Mouse (Mus musculus) embryo, embryonic 11.5 days (tissue): ENCODE data around the gene Duxbl3.
"Not testable (repeated sequence)": the region's sequence is repeated elsewhere in the genome, so short reads cannot be mapped to it uniquely, and the experiment has no call there.

Experiments used
- DNase-seq: peaks from one replicate; pipeline ENCODE4 v3.0.0-alpha.2; 2012; ENCODE audit warnings: low read depth, low spot score

Gene Duxbl3

DNA sequence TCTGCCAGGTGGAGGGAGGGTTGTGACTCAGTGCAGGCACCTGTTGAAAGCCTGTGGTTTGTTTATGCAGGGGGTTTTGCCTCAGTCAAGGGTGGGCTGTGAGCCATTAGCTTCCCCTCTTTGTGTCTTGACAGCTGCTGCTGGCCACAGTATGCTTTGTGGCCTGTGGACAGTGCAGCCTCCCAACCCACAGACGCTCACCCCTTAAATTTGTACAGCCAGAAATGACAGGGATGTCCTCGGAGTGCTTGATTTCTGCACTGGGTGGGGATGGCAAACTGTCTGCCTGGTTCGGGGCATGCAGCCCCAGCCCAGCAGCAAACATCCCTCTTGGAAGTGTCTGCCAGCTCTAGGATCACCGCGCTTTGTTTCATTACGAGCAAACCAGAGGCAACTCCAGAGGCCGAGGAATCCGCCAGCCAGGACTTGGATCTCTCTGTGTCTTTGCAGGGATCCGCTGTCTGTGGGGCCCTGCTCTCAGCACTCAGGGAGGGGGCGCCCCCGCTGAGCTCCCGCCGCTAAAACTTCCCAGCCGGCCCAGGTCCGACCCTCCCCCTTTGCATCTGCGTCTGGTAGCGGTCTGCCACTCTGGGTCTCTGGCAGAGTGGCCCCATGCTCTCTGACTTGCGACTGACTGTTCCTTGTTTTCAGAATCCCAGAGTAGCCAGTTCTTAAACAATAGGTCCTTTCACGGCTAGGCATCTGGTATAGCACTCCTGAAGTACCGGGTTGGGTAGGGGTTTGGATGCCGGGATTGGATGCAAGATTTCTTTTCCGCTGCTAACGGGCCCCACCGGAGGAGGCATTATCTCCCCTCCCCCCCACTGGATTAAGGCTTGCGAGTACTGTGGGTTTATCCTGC is at the start of gene Duxbl3:
Duxbl3 (plus strand) TSS at position 207 of the 862 bp plus-strand sequence.
- DNase-seq = not testable (repeated sequence)

DNA sequence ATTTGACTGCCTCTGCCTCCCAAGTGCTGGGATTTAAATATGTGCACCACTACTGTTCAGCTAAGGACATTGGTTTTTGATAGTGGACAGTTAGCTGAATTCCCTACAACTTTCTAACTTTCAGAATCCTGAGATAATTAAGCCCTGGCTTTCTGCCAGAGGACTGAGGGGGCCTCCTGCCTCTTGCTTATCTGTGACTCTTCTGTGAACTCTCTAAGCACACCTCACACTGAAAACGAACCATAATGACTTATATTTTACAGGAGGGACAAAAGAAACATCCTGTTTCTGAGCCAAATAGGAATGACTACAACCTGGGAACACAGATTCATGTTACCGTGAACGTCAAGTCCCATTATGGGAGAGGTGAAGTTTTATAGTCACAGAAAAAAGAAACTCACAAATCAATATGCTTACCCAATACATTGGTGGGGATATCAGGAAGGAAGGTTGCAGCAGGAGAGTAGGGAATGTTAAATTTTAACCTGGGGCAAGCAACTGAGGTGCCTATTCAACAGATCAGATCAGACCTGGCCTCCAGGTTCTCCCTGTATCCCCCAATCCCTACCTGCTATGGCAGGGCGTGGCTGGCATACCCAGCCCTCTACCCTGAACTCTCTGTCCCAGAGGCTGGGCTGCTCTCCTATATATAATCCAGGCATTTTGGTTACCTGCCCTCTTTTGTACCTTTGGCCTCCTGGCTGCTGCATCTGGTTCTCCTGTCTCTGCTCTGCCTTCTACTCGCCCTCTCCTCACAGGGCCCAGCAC is 41.3 kb upstream of the Duxbl3 start:
- not testable (repeated sequence) for DNase-seq

DNA sequence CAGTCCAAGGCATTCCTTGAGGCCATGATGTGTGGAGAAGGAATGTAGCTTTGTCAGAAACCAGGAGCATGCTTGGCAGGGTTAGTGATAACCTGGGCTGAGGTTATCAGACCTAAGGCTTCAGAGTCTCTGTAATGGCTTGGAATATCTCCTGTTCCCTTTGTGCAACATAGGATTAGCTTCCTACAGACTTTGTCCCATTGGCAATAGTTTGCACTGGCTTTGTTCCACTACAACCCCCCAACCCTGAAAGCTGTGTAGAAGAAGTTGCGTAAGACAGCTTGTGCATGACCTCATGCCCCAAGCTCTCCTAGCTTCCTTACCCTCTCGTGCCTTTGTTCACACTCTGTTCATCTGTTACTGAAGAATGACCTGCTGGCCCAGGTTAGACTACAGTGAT is 20.6 kb upstream of the Duxbl3 start:
- not testable (repeated sequence) for DNase-seq

DNA sequence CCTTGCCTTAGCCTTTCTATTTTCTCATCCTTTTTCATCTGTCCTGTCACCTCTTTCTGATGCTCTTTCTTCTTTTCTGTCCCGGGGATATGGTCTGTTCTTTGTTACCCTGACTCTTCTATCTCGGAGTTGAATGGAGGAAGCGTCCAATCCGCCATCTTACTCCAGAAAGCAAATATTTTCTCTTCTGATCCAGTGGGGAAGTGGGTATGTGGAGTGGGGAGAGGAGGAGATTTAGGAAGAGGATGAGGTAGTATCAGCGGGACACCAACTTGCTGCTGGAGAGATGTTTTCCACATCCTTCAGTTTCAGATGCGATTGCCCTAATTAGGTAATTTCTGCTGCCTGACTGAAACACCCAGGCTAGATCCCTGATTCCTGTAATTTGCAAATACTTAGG is 967 bp downstream of the Duxbl3 start:
- DNase-seq = not testable (repeated sequence)

DNA sequence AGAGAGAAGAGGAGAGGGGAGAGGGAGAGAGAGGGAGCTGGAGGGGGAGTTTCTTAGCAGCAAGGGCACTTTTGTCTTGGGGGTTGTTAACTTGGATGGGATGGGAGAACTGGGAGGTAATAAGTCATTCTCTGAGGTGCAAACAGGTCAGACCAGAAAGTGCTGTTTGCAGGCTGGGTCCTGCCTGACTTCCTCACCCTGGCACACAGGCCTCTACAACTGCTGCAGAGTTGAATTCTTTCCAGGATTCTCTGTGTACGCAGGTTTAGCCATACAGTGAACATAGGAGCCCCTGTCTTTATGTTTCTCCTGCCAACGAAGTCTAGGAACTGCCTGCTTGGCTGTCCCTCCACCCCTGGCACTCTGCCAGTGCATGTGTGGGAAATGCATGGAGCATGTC is 29.0 kb downstream of the Duxbl3 start:
- not testable (repeated sequence) for DNase-seq

DNA sequence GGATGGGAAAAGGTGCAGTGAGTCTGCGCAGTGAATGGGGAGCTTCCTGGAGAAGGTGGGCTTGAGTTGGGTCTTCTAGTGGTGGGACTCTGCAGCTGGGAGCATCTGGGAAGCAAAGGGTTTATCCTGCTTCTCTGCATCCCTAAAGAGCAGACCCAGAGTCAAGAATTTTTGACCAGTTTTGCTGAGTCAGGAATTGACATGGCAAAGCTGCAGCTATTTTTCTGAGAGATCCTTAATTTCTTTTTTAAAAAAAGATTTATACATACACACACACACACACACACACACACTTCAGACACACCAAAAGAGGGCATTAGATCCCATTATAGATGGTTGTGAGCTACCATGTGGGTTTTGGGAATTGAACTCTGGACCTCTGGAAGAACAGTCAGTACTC is 36.1 kb downstream of the Duxbl3 start:
- DNase-seq = no peak

DNA sequence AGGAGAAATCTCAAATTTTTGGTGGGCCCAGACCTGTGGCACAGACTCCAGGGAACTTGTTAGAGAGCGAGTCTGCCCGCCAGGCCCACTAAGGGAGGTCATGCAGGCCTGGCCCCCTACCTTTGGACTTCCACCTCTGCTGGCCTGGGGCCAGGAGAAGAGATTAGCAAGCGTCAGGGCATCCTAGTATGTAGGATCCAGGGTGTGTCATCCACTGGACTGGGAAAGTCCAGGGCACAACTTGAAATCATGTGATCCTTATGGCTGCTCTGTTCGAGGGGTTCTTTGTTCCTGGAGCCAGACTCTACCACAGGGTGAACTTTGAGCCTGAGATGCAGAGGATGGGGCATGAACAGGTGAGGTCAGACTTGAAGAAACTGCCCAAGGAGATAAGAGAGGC is 39.3 kb downstream of the Duxbl3 start:
- no peak for DNase-seq

DNA sequence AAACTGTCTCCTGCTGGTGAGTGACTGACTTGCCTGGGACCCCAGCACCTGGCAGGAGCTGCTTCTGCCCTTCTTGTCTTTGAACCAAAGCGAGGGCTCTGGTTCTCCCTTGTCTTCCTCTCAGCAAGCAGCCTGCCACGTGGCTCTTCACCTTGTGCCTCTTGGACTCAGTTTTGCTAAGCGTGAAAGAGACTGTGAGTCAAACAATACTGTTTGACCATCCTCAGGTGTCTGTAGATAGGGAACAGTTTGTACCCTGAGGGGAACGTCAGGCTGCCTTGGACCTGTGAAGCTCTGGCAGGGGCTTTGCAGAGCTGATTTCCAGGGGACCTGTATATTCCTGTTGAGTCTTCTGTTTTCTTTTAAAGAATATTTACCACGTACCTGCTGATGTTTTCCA is 39.7 kb downstream of the Duxbl3 start:
- no peak for DNase-seq

DNA sequence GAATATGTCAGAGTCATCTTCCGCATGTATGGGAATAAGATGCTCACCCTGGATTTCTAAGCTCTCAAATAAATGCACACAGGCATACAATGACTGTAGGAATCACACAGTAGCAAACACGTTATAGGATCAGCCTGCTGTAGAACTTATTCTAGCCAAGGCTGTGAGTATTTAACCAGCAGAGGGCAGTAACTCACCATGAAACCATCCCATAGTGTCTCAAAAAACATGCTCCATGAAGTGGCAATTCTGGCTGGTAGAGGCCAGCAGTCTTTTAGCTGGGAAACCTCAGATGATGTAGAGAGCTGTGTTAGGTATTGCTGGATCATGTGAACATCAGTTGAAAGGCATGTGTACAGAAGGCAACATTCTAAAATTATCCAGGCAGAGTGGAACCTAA is 45.3 kb downstream of the Duxbl3 start:
- peak; percentile 57 for DNase-seq

DNA sequence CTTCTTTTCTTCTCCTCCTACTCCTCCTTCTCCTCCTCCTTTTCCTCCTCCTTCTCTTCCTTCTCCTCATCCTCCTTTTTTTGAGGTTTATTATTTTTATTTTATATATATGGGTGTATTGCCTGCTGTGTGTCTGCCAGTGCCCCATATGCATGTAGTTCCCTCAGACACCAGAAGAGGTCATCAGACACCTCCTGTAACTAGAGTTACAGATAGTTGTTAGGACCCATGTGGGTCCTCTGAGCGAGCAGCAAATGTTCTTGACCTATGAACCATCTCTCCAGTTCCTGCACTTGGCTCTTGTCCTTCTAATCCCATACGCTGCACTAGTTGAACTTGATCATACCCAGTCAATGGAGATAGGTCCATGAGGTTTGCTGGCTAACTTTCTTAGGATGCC is 48.3 kb downstream of the Duxbl3 start:
- DNase-seq = peak; percentile 35

DNA sequence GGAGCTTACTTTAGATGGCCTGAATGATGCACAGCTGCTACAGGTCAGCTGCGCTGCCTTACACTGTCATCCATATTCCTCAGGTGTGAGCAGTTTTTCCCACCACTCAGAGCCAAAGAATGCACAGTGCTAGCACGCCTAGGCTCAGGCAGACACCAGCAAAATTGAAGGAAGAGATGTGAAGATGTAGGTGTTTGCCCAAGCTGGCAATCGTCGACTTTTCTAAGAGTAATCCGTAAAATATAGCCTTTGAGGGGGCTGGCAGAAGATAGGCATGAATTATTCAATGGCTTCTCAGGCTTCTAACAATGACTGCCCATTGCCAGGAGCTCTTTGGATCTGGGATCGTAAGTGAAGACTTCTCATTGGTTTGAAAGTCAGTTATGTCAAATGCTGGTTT is 51.1 kb downstream of the Duxbl3 start:
- no peak for DNase-seq

DNA sequence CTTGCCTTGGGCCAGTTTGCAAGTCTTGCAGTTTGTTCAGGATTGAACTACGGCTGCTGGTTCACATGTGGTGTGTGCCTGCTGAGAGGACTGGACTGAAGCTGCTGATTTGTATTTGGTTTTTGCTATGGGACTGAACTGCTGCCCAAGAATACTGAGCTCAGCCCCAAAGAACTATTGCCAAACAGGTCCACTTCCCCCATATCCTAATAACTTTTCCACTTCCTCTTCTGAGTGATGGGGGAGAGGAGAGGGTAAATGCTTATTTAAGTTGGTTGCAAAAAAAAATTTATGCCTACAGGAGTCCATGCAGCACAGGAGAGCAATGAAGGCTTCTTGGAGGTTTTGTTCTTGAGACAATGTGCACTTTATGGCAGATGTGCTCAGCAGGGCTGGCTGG is 51.7 kb downstream of the Duxbl3 start:
- no peak for DNase-seq

DNA sequence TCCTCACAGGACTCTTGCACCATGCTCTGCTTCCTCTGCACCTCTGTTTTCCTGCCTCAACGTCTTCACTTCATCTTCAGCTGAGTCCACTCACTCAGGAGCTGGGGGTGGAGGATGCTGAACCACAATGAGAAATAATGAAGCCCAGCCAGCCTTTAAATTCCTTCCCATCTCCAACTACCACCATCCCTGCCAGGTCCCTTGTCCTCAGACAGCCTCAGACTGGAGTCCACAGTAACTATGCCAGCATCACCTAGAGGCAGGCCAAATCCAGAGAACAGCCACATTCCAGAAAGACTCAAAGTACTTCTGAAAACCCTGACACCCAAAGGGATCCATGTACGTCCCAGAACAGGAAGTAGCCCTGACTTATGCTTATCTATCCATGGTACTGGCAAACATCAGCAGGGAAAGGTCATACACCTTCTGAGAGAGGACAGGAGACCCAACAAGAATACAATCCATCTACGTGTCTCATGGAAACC is 58.5 kb downstream of the Duxbl3 start:
- DNase-seq = no peak
